8 mouse cellular contexts compared by ENCODE assay signal in the genomic region with DNA sequence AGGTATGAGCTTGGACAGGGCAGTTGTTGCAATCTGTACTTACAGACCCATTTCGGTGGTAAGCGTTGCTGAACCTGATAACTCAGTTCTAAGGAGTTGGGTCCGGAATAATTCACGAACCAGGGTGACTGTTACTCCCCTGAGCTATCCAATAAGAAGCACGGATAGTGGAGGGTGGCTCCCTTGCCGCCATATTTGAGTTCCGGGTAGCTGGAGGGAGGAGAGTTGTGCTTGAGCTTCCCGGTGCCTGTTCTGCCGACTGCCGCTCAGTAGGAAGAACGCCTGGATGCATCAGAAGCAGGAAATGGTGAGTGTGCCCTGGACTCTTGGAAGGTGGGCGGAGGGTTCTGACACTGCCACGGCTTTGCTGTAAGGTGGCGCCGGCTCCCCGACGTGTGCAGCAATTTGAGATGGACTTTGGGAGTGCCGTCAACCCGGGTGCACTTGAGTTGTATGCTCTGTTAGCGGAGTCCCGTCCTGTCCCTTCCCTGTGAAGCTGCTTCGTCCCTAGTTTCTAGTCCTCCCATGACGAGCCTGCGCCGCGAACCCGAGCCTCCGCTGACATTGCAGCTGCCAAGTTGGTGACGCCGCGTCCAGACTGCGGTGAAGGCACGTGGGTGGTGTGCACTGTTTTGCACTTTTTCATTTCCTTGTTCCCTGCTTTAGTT. TPM values are rescaled to one million over a fixed set of nuclear protein-coding genes. Genes with fewer than 3 reads are reported as not detected.
DNase-seq lines count a peak whose midpoint lies in the region; ATAC-seq lines count a peak whose summit lies in the region.

Zfp472 (plus strand) TSS at position 192 of the 668 bp plus-strand sequence.

- peak within 1 kb of the TSS; percentile 91 for H3K4me2 ChIP-seq in hindbrain, embryonic 15.5 days

- under 1% methylated on average over 33 of the region's 33 CpGs for WGBS in hindbrain, embryonic 15.5 days

- no peaks in the 10 kb centered on the region for H3K9me3 ChIP-seq in hindbrain, embryonic 15.5 days

- peak within 1 kb of the TSS; percentile 70 for H3K9ac ChIP-seq in hindbrain, embryonic 15.5 days

- peaks cover 21% of the 10 kb centered on the region for H3K4me1 ChIP-seq in hindbrain, embryonic 15.5 days (replicated peaks)

- peak within 1 kb of the TSS; percentile 84 for H3K27ac ChIP-seq in hindbrain, embryonic 15.5 days (replicated peaks)

- ATAC-seq in hindbrain, embryonic 15.5 days (ENCODE audit: low FRiP score, low read depth): peak; percentile 100

- no peaks in the 10 kb centered on the region for H3K27me3 ChIP-seq in hindbrain, embryonic 15.5 days

- peak within 1 kb of the TSS; percentile 80 for H3K4me3 ChIP-seq in hindbrain, embryonic 15.5 days

- DNase-seq in T-cell, adult 2 months (ENCODE audit: low spot score): peak; percentile 93
- peak; percentile 85 to 92 for DNase-seq in cerebellum, postnatal 36 days
- DNase-seq in frontal cortex, postnatal 36 days (ENCODE audit: low spot score in 2 of 2): peak; percentile 90 to 96
- DNase-seq in left cerebral cortex, adult 11 months (ENCODE audit: low spot score): peak; percentile 87
- DNase-seq in lung, postnatal 4 days: peak; percentile 90 to 93
- DNase-seq in retina, postnatal 7 days (ENCODE audit: low read depth, low spot score): peak; percentile 89
- DNase-seq in urinary bladder, adult 2 months (ENCODE audit: low spot score): peak; percentile 72

- no peaks in the 10 kb centered on the region for H3K36me3 ChIP-seq in hindbrain, embryonic 15.5 days

RNA-seq across cellular contexts. Expression of gene Zfp472, which starts in this region (rescaled TPM):
- polyA plus RNA-seq in hindbrain, embryonic 15.5 days (2015; fragmentation: Nextera tagmentation; extraction: Ambion mirVana): 7.5 and 8.2 TPM in 2 replicates
- polyA plus RNA-seq in urinary bladder, adult 2 months (2012; rRNA removed): 5.3 and 6.5 TPM in 2 replicates

Comparison
In these comparisons a context has a peak if more than half of its experiments do, and no peak if none do; other contexts are left out.
1. Peak in every context shown above with its lines: DNase-seq, ATAC-seq, H3K4me3 ChIP-seq and H3K27ac ChIP-seq.